Mouse (Mus musculus) right cerebral cortex, postnatal 25 days (tissue): Measurements from ENCODE around the gene 2810004N23Rik.

Experiments used
- DNase-seq: peaks from one replicate; pipeline ENCODE4 v3.0.0; 2022

2810004N23Rik gene

GRCm38 (mm10) chr8:124862321-124863162 lies at the start of gene 2810004N23Rik, which contains the start of gene Gnpat:
2810004N23Rik (minus strand) TSS chr8:124863120.
Gnpat (plus strand) TSS chr8:124863033.
- peak; percentile 94 for DNase-seq

DNA sequence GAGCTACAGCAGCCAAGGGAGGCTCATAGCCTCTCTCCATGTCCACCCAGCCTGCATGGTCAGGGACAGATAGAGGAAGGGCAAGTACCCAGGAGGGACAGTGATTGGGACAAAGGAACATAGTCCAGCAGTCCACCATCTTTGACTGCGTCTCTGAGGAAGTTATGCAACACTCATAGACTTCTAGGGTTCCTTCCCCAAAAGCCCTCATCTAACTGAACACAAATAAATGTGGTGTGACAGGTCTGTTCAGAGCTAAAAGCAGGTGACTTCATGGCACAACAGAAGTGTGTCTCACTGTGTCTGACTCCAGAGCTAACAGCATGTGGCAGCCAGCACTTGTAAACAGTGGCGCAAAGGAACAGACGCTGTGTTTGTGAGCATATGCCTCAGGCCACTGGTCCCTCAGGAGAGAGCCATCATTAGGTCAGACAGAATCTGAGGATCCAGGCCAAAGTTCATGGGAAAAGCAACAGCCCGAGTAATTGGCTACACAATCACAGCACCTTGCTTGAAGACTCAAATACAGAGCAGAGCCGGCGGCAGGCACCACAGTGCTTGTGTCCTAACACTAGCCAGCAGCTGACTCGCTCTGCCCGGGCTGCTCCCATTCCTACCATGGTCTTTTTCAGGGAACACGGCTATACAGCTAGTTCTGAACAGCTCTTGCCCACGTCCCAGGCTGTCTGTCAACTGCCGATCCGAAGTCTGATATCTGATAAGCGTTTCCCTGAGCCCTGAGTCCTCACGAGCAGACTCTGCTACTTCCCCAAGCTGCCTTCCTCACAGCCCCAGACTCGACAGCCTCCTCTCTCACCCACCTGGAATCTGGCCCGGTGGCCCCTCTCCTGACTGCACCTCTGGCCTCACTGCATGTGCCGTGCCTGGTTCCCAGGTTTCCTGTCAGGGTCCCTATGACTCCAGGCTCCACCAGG lies 49.3 kb upstream of the 2810004N23Rik start:
- no peak for DNase-seq

DNA sequence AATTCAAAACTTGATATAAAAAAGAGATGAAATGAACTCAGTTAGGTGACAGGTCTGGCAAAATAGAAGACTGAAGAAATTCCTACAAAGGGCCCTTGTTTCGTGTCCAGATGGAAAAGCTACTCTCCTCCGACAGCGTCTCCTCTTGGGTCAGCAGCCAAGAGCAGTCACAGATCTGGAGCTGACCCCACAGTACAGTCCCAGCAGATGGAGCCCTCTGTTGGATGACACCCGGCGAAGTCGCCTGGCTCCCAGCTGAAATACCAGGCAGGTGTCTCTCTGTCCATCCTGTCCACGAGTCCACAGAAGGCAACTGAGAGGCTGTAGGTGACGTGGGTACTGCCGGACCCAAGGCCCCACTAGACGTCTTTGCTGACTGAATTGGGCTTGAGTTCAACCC lies 47.4 kb upstream of the 2810004N23Rik start:
- no peak for DNase-seq

DNA sequence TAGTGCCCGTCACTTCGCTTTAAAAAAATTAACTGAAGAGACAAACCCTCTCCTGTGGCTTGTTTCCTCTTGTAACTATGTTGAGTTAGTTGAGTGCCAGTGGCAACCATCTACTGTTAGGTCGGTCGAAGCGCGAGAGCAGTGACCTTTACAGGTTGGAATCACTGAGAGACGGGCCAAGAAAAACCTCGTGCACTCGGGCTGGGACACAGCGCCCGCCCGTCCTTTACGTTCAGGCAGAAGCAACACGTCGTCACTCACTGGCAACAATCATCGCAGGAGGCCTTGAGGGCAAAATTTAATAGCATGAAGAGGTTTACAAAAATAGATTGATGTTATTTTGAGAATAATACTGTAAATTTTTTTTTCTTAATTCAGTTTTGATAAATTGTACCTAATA lies 47.0 kb upstream of the 2810004N23Rik start:
- no peak for DNase-seq

GRCm38 (mm10) chr8:124905482-124905881 lies 42.6 kb upstream of the 2810004N23Rik start:
- no peak for DNase-seq

DNA sequence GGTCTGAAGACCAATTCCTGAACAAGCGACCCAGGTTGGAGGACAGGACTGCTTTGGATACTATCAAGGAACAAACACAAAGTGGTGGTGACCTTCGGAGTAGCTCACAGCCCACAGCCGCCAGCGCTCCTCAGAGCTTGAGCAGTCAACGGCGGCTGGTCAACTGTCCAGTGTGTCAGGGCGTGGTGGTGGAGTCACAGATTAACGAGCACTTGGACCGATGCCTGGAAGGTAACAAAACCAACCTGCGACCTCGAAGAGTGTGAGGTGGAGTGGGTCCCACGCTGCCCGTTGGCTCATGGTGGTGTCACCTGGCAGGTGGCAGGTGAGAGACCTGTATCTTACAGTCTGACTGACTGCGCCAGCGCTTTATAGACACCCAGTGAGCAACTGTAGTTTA lies 40.3 kb upstream of the 2810004N23Rik start:
- no peak for DNase-seq

DNA sequence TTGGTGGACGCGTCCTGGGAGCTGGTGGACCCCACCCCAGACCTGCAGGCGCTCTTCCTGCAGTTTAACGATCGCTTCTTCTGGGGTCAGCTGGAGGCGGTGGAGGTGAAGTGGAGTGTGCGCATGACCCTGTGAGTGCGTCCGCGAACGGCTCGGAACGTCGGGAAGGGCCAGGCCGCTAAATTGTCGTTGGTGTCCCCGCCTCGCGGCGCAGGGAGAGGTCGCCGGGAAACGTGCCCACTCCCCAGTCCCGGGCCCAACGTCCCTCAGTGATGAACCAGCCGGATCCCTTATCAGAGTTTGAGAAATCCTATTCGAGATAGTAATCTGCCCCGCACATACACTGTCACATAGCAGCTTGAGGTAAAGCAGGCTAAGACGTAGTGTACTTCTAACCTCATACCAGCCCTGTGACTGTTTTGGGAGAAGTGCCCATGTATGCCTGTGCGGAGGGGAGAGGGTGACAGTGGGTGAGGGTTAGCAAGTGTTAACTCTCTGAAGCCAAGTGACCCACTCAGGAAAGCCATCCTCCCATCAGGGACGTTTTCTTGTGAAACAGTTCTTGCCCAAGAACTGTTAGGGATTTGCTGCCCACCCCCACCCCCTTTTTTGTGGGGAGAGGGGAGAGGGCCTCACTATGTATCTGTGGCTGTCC lies 35.5 kb upstream of the 2810004N23Rik start:
- no peak for DNase-seq

- peak; percentile 99 for DNase-seq
Measured at GRCm38 (mm10) chr8:124897386-124898250, 34.7 kb upstream of the 2810004N23Rik start, which contains the start of the genes Exoc8 and Sprtn. Exoc8 (minus strand) TSS chr8:124897705. Sprtn (plus strand) TSS chr8:124897886.

DNA sequence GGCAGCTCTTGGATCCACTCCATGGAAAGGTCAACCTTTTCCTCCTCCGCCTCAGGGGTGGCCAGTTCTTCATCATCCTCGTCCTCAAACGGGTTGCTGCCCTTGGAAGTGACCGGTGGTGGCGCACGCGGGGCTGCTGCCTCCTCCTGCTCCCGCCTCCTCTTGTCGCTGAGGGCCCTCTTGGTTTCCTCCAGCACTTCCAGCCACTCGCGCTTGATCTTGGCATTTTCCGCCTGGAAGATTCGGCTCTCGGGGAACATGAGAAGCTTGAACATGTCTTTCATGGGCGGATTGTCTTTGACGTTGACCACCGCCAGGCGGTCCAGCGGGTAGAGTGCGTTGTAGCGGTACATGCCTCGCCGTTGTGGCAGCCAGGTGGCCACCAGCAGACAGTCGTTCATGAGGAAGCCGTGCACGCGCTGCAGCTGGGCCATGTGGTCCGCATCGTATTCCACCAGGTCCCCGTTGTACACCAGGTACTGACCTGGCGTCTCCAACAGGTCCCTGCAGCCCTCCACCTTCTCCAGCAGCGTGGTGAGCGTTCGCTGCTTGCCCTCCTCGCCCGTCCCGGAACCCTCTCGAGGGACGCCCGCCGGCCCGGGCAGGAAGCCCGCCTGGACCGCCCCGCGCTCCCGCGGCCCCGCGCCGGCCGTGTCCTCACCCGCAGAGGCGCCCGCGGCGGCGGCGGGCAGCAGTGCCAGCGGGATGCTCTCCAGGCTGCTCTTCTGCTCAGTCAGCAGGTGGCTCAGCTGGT lies 33.9 kb upstream of the 2810004N23Rik start:
- DNase-seq: peak; percentile 69

- DNase-seq: no peak
Measured at GRCm38 (mm10) chr8:124896010-124896631, 33.2 kb upstream of the 2810004N23Rik start.

GRCm38 (mm10) chr8:124892596-124892995 lies 29.7 kb upstream of the 2810004N23Rik start:
- DNase-seq: no peak

DNA sequence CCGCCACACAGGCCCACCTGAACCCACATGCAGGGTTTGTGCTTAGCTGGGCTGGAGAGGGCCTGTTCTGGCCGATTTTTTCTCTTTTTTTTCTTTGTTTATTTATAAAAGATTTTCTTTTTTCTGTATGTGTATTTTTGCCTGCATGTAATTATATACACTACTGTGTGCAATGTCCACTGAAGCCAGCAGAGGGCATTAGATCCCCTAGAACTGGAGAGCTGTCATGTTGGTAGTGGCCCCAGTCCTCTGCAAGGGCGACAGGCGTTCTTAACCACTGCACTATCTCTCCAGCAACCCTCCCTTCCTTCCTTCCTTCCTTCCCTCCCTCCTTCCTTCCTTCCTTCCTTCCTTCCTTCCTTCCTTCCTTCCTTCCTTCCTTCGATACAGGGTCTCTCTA lies 25.5 kb upstream of the 2810004N23Rik start:
- no peak for DNase-seq

DNA sequence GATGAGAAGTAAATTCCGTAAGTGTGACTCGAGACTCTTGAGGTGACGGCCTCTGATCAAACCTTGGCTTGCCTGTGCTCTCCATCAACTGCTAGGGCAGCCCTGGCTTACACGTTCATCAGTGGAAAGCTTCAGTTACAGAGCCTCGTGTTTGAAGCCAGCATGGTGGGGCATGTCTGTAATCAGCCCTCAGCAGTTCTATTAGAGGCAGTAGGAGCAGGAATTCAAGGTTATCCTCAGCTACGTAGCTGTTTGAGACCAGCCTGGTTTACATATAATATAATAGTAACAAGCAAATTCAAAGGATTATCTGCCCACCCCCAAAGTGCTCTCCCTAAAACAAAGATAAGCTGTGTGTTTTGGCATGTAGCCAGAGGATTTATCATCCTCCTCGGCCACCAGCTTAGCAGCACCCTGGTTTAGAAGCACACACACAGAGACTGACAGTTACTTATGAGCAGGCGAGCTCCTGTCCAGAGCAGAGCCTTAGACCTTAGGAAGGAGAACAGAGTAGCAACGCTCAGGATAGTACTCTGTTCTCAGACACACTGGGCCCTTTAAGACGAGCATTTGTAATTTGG lies 16.1 kb upstream of the 2810004N23Rik start:
- DNase-seq: no peak

GRCm38 (mm10) chr8:124878141-124878540 lies 15.2 kb upstream of the 2810004N23Rik start:
- DNase-seq: no peak

DNA sequence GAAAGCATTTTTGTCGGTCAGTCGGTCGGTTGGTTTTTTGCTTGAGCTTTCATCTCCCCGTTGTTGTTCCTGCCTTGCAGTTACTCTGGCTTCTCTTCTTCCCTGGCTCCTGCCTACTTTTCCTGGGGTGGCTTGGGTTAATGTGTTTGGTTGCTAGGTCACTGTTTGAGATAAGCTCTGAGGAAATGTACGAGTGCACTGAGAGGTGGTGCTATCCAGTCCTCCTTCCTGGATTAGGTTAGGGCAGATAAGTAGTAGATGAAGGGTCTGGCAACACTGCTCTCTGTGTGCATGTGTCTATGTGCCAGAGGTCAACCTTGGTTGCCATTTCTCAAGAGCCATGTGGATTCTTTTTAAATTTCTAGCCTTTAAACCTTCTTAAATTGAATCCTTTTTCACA lies 9.8 kb upstream of the 2810004N23Rik start:
- DNase-seq: no peak

GRCm38 (mm10) chr8:124872081-124872480 lies 9.2 kb upstream of the 2810004N23Rik start:
- DNase-seq: no peak

- DNase-seq: no peak
Measured at GRCm38 (mm10) chr8:124871474-124871873, 8.6 kb upstream of the 2810004N23Rik start.

DNA sequence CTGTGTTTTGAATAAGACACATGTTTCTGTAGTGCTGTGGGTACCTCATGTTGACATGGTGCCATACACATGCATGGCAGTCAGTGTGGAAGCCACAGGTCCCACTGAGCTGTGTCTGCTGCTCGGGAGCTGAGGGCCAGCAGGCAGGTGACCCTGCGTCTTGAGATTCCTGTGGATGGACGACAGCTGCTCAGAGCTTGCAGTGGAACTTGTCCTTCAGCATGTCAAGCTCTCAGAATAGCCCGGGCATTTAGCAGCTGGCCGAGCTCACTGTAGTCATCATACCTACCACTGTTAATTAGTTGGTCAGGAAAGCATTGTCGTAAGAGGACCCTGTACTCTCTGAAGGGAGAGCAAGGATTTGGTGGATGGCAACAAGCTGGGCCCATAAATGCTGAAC lies 6.8 kb upstream of the 2810004N23Rik start:
- no peak for DNase-seq

DNA sequence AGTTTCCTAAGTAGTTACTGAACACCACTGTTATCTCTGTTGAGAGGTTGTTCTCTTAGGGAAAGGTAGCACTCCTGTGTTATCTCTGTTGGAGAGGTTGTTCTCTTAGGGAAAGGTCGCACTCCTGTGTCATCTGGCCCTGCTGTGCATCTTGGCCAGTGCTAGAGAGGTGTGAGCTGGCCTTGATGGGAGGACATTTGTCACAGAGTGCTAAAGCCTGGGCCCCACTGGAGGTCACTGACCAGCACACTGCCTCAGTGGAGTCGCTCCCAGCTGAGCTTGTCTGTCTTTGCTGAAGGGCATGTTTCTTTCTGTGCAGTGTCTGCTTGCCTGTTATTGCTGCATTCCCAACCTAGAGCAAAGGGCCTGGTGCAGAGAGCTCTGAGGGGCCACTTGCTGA lies 4.2 kb upstream of the 2810004N23Rik start:
- DNase-seq: no peak

- DNase-seq: no peak
Measured at GRCm38 (mm10) chr8:124866669-124867068, 3.7 kb upstream of the 2810004N23Rik start.
